Mouse (Mus musculus) embryonic facial prominence, embryonic 10.5 days (tissue): ENCODE data around the gene Foxn3. TPM values are rescaled to one million over a fixed set of nuclear protein-coding genes. Genes with fewer than 3 reads are reported as not detected.

Experiments used
- DNase-seq: peaks from one replicate; pipeline ENCODE4 v3.0.0-alpha.2; 2017; ENCODE audit warnings: low spot score
- H3K27ac ChIP-seq: fragments of 300-500 bp; sonication (generic); replicated peaks from 2 replicates; pipeline ENCODE4 v1.5.1; 2016; ENCODE audit warnings: mild to moderate bottlenecking
- H3K27me3 ChIP-seq: fragments of 300-500 bp; sonication (generic); replicated peaks from 2 replicates; pipeline ENCODE4 v1.6.1; 2016; ENCODE audit warnings: low read depth, mild to moderate bottlenecking; ENCODE audit not compliant: poor library complexity, severe bottlenecking
- H3K36me3 ChIP-seq: fragments of 300-500 bp; sonication (generic); replicated peaks from 2 replicates; pipeline ENCODE4 v1.6.1; 2016; ENCODE audit warnings: mild to moderate bottlenecking, moderate library complexity
- H3K4me1 ChIP-seq: fragments of 300-500 bp; sonication (generic); 2 replicates; pipeline ENCODE4 v1.6.1; 2016
- H3K4me3 ChIP-seq: fragments of 300-500 bp; sonication (generic); 2 replicates; pipeline ENCODE4 v1.5.1; 2016; ENCODE audit warnings: mild to moderate bottlenecking, moderate library complexity
- H3K9me3 ChIP-seq: fragments of 300-500 bp; sonication (generic); 2 replicates; pipeline ENCODE4 v1.6.1; 2016; ENCODE audit warnings: mild to moderate bottlenecking
- WGBS: fragments of 180-500 bp; shearing (Covaris S2); methylation state at CpG from one replicate; pipeline ENCODE4 v1.1.7; 2016; 5-methylcytosine and 5-hydroxymethylcytosine counted together
- polyA plus RNA-seq: library from polyadenylated mRNA; unstranded; fragments of >200 nt; fragmentation: Nextera tagmentation; extraction: Ambion mirVana; gene quantifications from 2 replicates; pipeline ENCODE4 v1.2.1, GENCODE M21; 2016

Gene Foxn3
- polyA plus RNA-seq, 1 experiment from 2014 or later: 64.7 TPM

GRCm38 (mm10) chr12:99587338-99587737, 24.0 kb upstream of the Foxn3 start:
- WGBS: 85% methylated on average over 3 of the region's 3 CpGs
- no peak for DNase-seq
- no peaks in the 10 kb centered on the region for H3K36me3 ChIP-seq
- no peaks in the 10 kb centered on the region for H3K9me3 ChIP-seq
- H3K4me3 ChIP-seq: no peak overlapping the region
- H3K4me1 ChIP-seq: no peaks in the 10 kb centered on the region
- no peaks in the 10 kb centered on the region for H3K27me3 ChIP-seq
- no peak overlapping the region for H3K27ac ChIP-seq

DNA sequence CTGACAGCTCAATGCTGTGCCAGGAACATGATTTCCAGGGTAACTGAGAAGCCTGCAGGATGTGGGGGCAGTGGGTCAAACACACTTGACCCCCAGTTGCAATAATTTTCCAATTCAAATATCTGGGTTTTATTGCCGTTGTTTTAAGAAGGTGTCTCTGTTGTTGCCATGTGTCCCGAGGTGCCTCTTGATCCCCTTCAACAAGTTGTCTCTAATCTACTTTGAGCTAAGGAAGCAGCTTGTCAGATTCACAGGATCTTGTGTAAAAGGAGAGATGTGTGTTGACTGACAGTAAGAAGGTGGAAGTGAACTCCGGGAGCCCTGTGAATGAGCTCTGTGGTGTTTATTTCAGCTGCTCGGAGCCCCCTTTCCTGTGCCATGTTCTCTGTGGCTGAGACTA, 16.6 kb upstream of the Foxn3 start:
- Histone ChIP-seq H3K4me1 (no peaks in the 10 kb centered on the region; the same call in 1 of the 2 replicates), H3K27ac (no peak overlapping the region), H3K9me3 (no peaks in the 10 kb centered on the region), H3K36me3 (no peaks in the 10 kb centered on the region), H3K4me3 (no peak overlapping the region), H3K27me3 (no peaks in the 10 kb centered on the region)
- DNase-seq: no peak
- WGBS: 68% methylated on average over 4 of the region's 4 CpGs

GRCm38 (mm10) chr12:99576682-99577081, 13.3 kb upstream of the Foxn3 start:
- Histone ChIP-seq H3K36me3 (no peaks in the 10 kb centered on the region), H3K27me3 (no peaks in the 10 kb centered on the region), H3K9me3 (no peaks in the 10 kb centered on the region), H3K4me1 (peaks cover 6% of the 10 kb centered on the region), H3K4me3 (no peak overlapping the region), H3K27ac (no peak overlapping the region)
- 73% methylated on average over 6 of the region's 6 CpGs for WGBS
- no peak for DNase-seq

GRCm38 (mm10) chr12:99574299-99574698, 10.9 kb upstream of the Foxn3 start:
- H3K27me3 ChIP-seq: no peaks in the 10 kb centered on the region
- no peaks in the 10 kb centered on the region for H3K9me3 ChIP-seq
- WGBS: 48% methylated on average over 13 of the region's 13 CpGs
- H3K27ac ChIP-seq: no peak overlapping the region
- H3K4me1 ChIP-seq: peaks cover 6% of the 10 kb centered on the region
- no peak overlapping the region for H3K4me3 ChIP-seq
- no peaks in the 10 kb centered on the region; the same call in 1 of the 2 replicates for H3K36me3 ChIP-seq
- DNase-seq: no peak

DNA sequence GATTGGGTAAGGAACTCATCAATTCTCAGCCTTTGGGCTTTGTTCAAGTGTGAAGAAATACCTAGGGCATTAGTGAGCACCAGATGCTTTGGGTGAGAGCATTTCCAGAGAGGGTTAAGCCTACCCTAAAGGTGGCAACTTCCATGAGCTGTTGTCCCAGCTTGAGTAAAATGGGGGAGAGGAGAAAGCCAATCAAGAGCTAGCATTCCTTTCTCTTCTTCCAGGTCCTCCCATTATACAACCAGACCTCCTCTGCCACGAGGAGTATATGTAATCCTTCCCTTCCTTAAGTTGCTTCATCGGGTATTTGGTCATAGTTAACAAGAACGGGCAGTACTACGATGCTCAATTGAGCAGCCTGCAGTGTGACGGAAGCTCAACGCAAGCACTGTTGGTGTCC, 9.7 kb upstream of the Foxn3 start:
- H3K27me3 ChIP-seq: no peaks in the 10 kb centered on the region
- WGBS: 91% methylated on average over 6 of the region's 6 CpGs

GRCm38 (mm10) chr12:99571999-99572398, 8.6 kb upstream of the Foxn3 start:
- WGBS: 91% methylated on average over 8 of the region's 8 CpGs
- no peaks in the 10 kb centered on the region for H3K27me3 ChIP-seq
- no peak for DNase-seq
- H3K4me3 ChIP-seq: no peak overlapping the region
- no peaks in the 10 kb centered on the region; the same call in 1 of the 2 replicates for H3K36me3 ChIP-seq
- no peak overlapping the region for H3K27ac ChIP-seq
- peaks cover 10% of the 10 kb centered on the region for H3K4me1 ChIP-seq
- no peaks in the 10 kb centered on the region for H3K9me3 ChIP-seq

More for the DNA sequence above, 9.7 kb upstream of the Foxn3 start:
- Histone ChIP-seq H3K9me3 (no peaks in the 10 kb centered on the region), H3K27ac (no peak overlapping the region), H3K4me3 (no peak overlapping the region), H3K4me1 (peaks cover 10% of the 10 kb centered on the region), H3K36me3 (no peaks in the 10 kb centered on the region; the same call in 1 of the 2 replicates)
- no peak for DNase-seq

DNA sequence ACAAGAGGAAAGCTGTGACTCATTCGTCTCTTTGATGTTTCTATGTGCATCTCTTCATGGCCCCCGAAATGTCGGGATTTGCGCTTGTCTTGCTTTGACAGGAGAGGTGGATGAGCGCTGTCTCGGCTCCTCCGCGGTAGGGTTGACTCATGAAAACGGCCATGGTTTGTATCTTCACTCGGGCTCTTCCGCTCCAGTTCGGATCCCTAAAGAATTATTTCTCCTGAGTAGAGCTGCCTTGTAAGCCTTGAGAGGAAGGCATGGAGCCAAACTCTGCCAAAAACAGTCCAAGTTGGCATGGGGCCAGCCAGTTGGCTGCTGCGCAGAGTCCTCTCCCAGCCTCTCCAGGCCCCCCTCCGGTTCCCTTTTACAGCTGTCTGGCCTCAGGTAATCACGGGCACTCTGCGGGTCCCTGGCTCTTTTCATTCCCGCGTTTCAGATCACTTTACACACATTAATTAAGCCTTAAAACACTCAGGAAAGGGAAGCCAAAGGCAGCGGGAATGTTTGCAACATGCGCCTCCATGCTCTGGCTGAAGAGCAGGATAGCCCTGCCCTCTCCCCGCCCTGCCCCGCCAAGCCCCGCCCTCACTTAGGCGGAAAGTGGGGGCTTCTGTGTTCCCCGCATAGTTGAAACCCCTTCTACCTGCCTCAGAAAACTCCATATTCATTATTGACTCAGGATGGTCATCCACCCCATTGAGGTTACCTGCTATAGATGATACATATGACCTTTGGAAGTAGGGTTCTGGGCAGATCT, 7.0 kb upstream of the Foxn3 start:
- Histone ChIP-seq H3K36me3 (no peaks in the 10 kb centered on the region; the same call in 1 of the 2 replicates), H3K9me3 (no peaks in the 10 kb centered on the region), H3K27ac (no peak overlapping the region), H3K27me3 (0 out of 2 replicates have a peak, but pooled peaks cover 5% of the 10 kb centered on the region), H3K4me3 (no peak overlapping the region), H3K4me1 (peaks cover 10% of the 10 kb centered on the region)
- no peak for DNase-seq
- 82% methylated on average over 25 of the region's 25 CpGs for WGBS

DNA sequence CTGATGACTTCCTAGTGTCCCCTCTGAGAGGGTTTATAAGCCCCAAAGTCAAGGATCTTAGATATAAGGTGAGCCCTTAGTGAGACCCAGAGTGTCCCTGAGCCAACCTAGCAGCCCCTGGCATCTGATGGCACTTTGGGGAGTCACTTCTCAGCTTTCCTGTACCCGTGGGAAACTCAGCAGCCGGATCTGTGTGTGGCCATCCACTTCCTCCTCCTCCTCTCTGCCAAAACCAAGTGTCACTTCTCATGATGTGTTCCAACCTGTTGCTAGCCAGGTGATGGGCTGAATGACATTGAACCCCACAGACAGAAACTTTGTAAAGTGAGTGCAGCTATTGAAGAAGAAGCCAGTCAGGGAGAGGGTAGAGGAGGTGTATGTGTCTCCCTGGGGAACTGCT, 2.2 kb upstream of the Foxn3 start:
- no peak overlapping the region for H3K27ac ChIP-seq
- no peak overlapping the region for H3K4me3 ChIP-seq
- 65% methylated on average over 2 of the region's 2 CpGs for WGBS
- peaks cover 30% of the 10 kb centered on the region for H3K4me1 ChIP-seq
- no peaks in the 10 kb centered on the region; the same call in 1 of the 2 replicates for H3K36me3 ChIP-seq
- no peak for DNase-seq
- H3K9me3 ChIP-seq: no peaks in the 10 kb centered on the region
- H3K27me3 ChIP-seq: 0 out of 2 replicates have a peak, but pooled peaks cover 5% of the 10 kb centered on the region

DNA sequence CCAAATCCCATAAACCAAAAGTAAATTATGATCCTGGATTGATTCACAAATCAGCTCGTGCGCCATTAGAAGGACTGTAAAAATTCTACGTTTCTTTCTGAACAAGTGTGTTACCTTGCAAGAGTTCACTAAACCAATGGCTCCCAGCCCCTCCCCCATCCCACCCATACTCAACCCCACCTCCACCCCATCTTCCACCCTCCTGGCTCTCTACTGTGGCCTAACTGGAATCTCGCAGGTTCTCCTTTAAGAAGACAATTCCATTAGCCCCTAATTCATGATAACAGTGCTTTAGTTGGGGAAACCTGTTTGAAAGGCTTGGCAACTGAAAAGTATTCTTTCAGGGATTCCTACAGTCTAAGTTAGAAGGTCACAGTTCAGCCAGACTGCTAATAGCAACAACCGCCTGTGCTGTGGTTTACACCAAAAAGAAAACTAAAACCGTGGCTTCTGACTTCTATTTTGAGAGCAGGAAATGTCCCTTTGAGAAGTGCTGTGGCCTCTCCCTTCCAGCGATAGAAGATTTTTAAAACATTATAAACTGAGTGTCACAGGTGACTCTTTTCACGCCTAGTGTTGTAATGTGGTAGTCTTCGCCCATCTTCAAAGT, 1.0 kb upstream of the Foxn3 start:
- Histone ChIP-seq H3K4me3 (peak overlapping the region; percentile 79), H3K27me3 (0 out of 2 replicates have a peak, but pooled peaks cover 5% of the 10 kb centered on the region), H3K36me3 (no peaks in the 10 kb centered on the region), H3K27ac (no peak overlapping the region), H3K9me3 (no peaks in the 10 kb centered on the region), H3K4me1 (peaks cover 42% of the 10 kb centered on the region)
- 26% methylated on average over 9 of the region's 9 CpGs for WGBS
- peak; percentile 30 for DNase-seq

DNA sequence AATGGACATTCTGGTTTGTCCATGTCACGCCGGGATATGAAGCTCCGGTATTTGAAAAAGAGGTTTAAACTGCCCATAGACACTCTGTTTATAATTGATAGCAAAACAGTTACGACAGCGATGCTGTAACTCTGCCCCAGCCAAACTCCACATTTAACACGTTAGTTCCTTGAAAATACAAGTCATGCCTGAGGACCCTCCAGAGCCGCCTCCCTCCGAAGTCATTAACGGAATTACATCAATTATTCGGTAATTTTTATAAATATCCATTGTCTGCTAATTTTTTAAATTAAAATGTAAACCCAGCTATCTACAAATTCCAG, 554 bp downstream of the Foxn3 start:
- H3K36me3 ChIP-seq: no peaks in the 10 kb centered on the region
- DNase-seq: peak; percentile 35
- H3K9me3 ChIP-seq: no peaks in the 10 kb centered on the region
- peak overlapping the region; percentile 79 for H3K4me3 ChIP-seq
- H3K27ac ChIP-seq: peak overlapping the region; percentile 95
- under 1% methylated on average over 10 of the region's 10 CpGs for WGBS
- H3K27me3 ChIP-seq: 0 out of 2 replicates have a peak, but pooled peaks cover 5% of the 10 kb centered on the region
- peaks cover 41% of the 10 kb centered on the region for H3K4me1 ChIP-seq

GRCm38 (mm10) chr12:99562073-99562866, 1.1 kb downstream of the Foxn3 start:
- DNase-seq: peak; percentile 75
- Histone ChIP-seq H3K27me3 (0 out of 2 replicates have a peak, but pooled peaks cover 5% of the 10 kb centered on the region), H3K36me3 (no peaks in the 10 kb centered on the region; the same call in 1 of the 2 replicates), H3K4me3 (peak overlapping the region; percentile 79), H3K9me3 (no peaks in the 10 kb centered on the region), H3K27ac (peak overlapping the region; percentile 95), H3K4me1 (peaks cover 41% of the 10 kb centered on the region)
- under 1% methylated on average over 24 of the region's 24 CpGs for WGBS

- Histone ChIP-seq H3K27me3 (0 out of 2 replicates have a peak, but pooled peaks cover 5% of the 10 kb centered on the region), H3K9me3 (no peaks in the 10 kb centered on the region), H3K36me3 (no peaks in the 10 kb centered on the region; the same call in 1 of the 2 replicates), H3K4me3 (peak overlapping the region; percentile 79), H3K4me1 (peaks cover 41% of the 10 kb centered on the region), H3K27ac (peak overlapping the region; percentile 86)
- 31% methylated on average over 3 of the region's 3 CpGs for WGBS
- DNase-seq: peak; percentile 78
Measured at GRCm38 (mm10) chr12:99561333-99561766, 2.0 kb downstream of the Foxn3 start.
